Mouse (Mus musculus) adrenal gland (tissue): Measurements from ENCODE around the gene Bag6.

Experiments used
- intact Hi-C: fragments of 180-260 bp; cut with DNase I; formaldehyde crosslinking; loops from one replicate; pipeline ENCODE4 v1.15.1; 2025

Gene Bag6

DNA sequence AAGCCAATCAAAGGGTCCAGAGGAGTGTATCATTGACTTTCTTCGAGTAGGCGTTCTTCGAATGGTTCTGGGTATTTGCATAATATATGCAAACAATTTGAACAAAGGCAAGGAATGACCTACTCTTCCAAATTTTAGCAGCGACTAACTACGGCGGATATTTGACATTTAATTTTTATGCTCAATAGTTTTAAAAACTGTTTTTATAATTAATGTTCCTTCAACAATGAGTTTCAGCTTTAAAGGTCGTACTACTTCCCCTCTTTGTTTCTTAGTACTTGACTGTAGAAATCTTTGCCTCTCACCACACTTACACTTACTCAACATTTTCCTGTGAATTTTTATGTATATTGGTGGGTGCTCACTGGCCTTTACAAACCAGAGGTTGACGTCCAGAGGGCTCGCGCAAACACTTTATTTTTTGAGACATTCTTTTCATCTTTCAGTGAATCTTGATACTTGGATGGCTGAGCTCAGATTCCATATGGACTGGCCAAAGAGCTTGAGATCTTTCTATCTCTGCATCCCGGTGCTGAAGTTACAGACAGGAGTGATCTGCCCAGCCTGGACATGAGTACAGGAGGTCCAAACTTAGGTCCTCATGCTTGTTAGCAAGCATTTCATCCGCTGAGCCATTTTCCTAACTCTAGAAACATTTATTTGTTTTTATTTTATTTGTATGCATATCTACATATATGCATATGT is 30.6 kb downstream of the Bag6 start:
- intact Hi-C loops = no loop called here

DNA sequence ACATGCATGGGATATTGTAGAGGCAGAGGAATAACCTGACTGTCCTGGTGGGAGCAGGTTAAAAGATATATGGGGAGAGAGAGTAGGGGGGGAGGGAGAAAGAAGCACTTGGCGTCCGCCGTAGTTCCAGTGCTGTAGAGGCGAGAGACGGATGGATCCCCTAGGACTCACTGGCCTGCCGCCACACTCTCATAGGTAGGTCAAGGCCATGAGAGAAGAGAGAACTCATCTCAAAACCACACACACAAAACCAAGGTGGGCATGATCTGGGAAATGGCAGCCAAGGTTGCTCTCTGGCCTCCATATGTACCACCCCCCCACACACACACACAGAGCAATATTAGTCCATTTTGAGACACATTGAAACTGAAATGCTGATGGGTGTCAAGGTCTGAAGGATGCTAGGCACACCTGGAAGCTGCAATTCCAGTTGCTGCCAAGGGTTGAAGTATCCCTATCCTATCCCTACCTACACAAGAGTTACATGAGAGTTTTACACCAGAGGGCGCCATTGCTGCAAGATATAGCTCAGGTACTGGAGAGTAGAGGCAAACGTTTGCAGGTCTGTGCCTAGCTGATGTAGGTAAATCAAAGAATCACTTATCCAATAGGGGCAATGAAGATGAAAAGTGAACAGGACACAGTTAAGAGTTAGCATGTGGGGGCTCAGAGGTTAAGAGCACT is 31.5 kb downstream of the Bag6 start:
- intact Hi-C loops = no loop called here

DNA sequence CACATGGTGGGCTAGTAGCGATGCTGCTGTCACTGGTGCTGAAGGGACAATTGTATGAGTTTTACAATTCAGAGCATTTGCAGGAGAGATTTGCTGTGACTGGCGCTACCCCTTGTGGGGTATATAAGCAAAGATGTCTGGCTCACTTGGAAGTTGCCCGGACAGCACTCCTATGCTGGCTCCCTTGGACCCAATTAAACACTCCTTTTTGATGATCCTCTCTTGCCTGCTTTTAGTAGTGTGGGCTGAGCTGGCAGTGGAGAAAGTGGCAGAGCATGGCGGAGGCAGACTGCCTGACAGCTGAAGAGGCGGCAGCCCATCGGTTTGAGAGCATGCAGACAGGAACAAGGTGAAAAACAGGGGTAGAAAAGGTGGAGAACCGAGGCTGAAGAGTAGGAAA is 32.8 kb downstream of the Bag6 start:
- intact Hi-C loops = no loop called here

DNA sequence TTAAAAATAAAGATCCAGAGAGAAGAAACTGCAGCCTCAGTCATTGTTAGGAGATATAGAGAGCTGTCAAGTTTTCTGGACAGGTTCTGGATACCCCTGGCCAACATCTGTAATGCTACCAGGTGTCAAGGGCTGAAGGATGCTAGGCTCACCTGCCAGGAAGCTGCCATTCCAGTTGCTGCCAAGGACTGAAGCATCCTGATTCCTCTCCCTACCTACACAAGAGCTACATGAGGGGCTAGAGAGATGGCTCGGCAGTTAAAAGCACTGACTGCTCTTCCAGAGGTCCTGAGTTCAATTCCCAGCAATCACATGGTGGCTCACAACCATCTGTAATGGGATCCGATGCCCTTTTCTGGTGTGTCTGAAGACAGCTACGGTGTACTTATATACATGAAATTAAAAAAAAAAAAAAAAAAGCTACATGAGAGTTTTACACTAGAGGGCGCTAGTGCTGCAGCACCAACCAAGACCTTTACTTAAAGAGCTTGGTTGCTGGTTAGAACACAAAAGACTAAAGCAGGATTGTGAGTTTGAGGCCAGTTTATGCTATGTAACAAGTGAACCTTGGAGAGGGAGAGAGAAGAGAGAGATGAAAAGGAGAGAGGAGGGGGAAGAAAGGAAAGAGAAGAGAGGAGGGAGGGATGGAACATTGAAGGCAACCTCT is 33.7 kb downstream of the Bag6 start:
- intact Hi-C loops = no loop called here

DNA sequence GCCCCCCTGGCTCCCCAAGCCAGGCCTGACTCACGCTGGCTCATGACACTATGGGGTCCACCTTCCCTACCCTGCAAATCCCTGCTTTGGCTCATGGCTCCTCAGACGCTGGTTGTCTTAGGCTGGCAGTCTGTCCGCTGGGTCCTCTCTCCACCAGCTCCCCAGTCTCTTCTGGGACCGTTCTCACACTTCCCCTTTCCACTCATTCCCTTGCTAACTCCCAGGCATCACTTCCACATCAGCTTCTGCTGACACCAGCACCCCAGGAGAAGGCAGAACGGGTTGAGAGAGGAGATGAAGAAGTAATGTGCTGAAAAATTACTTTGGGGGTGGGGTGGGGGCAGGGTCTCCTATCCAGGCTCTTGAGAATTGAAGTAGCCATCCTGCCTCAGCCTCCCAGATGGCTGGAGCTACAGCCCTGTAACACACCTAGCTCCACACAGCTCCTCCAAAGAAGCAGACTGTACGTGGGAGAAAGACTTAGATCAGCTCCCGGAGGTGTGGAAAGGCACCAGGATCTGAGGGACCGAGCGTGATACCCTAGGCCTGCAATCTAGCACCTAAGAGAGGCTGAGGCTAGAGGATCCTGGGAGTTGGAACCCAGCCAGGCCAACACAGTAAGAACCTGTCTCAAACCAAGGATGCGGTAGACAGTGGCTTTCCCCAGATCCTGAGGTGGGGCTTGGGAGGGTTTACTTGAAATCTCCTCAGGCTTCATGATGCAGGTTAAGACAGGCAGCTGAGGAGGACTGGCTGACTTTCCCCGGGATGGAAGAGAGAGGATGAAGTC is 37.7 kb downstream of the Bag6 start:
- intact Hi-C loops = no loop called here

DNA sequence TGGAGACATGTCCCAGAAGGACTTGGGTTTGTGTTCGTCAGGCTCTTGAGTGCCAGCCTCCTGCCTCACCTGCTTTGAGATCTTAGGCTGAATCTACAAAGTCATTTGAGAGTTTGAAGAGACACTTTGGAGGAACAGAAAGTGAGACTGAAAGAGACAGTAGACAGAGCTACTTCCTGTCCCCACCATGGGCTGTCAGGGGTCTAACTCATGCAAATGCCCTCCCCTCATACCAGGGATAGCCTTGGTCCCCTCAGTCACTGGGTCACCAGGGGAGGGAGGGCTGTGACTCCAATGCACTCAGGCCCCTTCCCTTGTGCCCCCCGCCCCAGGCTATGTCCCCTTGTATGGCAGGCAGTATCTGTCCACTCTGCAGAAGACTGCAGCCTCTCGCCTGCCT is 38.4 kb downstream of the Bag6 start:
- intact Hi-C loops = no loop called here

DNA sequence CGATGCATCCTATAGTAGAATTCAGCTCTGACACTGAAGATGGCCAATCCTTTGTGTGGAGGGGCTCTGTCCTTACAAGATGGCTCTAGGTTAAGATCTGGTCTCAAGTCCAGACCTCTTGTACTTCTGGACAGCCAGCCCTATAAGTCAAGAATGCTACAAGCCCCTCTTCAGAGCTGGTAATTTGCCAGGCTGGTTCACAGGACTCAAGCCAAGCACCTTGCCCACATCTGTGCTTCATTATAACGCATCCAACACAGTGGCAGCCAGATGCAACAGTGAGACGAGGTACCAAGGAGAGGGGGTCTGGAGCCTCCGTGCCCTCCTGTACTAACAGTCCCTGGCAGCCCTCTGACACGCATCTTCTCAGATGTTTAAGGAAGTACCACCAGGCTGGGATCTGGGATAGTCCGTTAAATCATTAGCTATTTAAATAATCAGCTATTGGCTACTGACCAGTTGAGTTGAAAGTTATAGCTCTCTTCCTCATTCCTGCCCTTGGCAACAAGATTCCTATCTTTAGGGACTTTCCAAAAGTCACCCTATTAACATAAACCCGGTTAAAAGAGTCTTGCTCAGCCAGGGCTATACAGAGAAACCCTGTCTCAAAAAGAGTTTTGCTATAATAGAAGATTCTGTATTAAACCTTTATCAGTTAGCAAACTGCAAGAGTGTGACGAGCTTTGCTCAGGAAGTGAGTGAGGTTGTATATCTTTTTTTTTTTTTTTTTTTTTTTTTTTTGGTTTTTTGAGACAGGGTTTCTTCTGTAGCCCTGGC is 39.4 kb downstream of the Bag6 start:
- intact Hi-C loops = no loop called here

DNA sequence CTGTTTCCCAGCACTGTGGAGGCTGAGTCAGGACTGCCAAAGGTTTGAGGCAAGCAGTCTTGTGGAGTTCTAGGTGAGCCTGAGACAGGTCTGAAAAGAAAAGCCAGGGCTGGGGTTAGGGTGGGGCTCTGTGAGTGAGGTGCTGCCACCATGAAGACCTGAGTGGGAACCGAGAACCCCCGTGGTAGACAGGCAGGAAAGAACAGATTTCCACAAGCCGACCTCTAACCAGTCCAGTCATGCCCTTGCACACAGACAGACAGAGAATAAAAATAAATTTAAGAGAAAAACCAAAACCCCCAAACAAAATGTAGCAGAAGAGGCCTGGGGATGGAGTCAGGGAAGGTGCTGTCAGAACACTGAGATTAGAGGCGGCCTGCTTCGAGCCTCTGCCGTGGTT is 40.4 kb downstream of the Bag6 start:
- intact Hi-C loops = no loop called here

DNA sequence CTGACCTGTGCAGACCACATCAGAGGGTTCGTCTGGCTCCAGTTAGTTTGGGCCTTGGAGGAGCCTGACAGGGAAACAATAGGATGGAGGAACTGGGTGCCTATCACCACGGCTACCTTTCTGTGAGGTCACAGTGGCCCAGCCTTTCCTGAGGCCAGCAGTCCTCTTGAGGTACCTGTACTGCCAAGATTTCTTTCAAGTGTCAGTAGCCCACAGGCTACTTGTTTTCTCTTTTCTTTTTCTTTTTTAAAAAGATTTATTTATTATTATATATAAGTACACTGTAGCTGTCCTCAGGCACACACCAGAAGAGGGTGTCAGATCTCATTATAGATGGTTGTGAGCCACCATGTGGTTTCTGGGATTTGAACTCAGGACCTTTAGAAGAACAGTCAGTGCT is 41.0 kb downstream of the Bag6 start, which contains the start of gene Aif1:
Aif1 (minus strand) TSS at position 101 of the 400 bp plus-strand sequence.
- intact Hi-C loops = no loop called here

DNA sequence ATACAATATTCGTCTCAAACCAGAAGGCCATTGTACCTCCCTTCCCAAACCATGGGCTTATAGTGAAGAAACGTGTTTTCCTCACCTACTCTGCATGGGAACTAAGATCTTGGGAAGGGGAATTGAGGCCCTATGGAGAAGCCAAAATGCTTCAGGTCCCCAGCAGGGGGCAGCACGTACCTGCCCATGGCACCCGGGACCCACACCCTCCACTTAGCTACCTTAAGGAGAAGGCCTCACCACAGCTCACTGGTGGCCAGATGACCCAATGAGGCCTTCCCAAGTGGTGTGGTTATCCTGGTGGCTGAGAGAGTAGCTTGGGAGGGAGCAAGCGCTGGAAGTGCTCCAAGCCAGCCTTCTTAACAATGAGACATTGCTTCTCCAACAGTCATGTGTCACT is 43.5 kb downstream of the Bag6 start:
- intact Hi-C loops = loop anchor here (1.0 kb wide), 1 partner anchor 54 kb away; no protein-coding TSS in a partner anchor

DNA sequence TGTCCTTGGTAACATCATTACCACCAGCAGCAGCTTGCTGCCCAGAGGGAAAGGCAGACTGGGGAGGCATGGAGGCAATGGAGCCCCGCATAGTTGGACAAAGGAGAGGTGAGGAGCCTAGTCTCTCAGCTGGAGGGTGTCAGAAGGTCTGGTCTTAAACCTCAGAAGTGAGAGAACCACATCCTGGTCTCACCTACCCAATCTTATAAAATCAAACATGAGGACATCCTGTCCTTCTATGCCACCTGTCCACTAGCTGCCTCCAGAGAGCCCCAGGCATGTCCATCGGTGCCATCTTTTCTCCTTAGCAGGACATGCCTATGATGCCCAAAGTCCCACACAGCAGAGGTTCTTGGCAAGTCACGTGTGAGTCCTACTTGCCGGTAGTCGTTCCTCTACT is 45.1 kb downstream of the Bag6 start:
- intact Hi-C loops = no loop called here

DNA sequence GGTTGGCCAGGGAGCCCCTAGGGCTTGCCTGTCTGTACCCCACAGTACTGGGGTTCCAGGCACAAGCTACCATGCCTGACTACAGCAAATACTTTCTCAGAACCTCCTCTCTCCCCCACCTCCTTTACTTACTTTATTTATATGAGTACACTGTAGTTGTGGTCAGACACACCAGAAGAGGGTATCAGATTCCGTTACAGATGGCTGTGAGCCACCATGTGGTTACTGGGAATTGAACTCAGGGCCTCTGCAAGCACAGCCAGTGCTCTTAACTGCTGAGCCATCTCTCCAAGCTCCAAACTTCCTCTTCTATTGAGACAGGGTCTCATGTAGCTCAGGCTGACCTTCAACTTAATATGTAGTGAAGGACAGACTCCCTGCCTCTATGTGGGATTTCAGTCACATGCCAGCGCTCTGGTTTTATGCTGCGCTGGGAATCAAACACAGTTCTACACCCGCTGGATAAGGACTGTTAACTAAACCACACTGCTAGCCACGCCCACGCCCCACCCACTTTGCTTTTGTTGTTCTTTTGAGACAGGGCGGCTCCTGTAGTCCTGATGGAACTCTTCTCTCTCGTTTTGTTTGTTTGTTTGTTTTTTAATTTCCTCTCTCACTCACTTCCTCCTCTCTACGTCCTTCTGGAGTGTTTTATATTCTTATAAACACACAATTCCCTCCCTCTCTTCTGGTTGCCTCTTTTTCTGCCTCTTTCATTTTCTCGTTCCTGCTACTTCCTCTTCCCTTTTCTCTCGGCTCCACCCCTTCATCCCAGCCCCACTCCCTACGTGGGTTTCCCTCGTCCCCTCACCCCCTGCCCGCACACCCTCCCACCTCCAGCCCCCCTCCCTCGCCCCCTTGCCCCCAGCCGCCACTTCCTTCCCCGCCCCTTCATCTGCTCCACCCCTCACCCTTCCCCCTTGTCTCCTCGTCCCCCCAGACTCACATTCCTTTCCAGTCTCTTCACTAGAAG is 50.9 kb downstream of the Bag6 start:
- intact Hi-C loops = no loop called here

DNA sequence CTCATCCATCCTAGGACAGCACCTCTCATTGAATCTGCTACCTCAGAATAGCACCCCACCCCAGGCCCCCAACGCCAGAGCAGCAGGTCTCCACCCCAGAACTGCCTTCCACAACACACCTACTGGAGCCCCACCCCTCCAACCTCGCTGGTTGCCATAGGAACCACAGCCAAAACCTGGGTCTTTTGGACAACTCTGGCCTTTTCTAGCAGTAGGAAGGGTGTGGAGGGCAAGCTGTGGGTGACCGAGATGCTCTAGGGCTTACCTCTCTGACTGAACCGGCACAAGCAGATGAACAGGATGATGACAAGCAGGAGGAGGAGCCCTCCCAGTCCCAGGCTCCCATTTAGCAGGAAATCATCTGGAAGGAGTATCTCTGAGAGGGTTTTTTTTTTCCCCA is 51.7 kb downstream of the Bag6 start:
- intact Hi-C loops = no loop called here

DNA sequence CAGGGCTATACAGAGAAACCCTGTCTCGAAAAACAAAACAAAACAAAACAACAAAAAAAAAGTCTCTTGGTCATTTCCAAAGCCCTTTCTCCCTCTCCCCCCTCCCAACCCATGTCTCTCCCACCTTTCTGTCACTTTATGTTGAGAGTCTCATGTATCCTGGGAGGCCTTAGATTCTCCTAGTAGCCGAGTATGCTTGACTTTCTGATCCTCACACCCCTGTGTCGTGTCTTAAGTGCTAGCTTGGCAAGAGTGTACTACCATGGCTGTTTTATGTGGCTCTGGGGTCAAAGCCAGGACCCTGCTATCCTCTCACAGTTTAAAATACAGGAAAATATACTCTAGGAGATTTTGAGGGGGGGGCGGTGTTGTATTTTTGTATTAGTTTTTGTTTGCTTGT is 52.4 kb downstream of the Bag6 start:
- intact Hi-C loops = no loop called here

DNA sequence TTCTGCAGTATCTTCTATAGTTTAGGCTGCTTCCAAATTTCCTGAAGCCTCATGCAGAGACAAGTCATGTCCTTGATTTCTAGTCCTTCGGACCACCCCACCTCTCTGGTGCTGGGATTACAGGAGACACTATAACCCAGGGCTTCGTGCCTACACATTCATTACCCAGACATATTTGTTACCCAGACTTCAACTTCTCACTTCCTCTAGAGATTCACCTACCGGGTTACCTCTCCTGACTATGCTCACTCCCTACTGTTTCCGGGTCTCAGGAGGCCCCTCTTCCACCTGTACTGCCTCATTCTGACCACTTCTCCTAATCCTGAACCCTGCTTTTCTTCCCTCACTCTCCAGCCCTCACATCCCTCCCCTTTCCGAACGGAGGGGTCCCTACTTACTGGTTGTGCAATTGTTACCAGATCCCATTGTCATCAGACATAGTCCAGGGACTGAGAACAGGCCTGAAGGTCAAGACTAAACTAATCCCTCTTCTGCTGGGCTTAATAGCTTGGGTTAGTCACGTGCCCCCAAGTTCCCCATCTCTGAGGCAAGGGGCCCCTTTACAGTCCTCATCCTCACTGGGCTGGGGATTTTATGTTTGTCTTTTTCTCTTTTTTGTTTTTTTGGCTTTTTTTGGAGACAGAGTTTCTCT is 53.1 kb downstream of the Bag6 start, which contains the start of gene Lst1:
Lst1 (minus strand) TSS at position 481 of the 652 bp plus-strand sequence.
- intact Hi-C loops = no loop called here

DNA sequence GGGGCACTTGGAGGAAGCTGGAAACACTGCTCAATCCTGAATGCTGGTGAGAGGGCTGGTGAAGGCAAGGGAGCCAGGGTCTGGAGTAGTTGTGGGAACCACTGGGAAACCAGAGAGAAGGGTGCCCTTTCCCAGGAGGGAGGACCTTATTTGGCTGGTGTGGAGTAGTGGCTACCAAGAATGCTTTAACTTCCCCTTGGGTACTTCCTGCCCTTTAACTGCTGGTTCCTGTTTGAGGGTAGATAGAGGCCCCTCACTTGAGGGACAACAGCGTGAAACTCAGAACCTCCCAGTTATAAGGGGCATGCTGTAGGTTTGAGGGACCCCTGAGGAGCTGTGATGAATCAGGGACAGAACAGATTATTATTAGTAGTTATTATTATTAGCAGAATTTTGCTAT is 54.2 kb downstream of the Bag6 start:
- intact Hi-C loops = no loop called here

DNA sequence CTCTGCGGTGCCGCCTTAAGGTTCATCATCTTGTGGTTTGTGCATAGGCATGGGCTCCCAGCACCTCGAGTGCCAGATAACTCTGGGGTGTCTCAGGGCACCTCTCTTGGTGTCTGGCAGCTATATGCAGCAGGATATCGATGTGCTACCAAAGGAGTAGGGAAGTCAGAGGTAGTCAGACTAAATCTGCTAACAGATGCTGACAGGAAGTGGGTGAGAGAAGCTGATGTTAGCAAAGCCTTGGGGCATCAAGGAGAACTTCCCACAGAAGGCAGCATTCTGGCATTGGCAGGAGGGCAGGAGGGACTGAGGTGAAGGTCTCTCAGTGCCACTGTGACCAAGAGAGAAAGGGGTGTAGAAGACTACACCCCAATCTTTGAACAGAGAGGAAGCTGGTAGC is 55.1 kb downstream of the Bag6 start:
- intact Hi-C loops = no loop called here

DNA sequence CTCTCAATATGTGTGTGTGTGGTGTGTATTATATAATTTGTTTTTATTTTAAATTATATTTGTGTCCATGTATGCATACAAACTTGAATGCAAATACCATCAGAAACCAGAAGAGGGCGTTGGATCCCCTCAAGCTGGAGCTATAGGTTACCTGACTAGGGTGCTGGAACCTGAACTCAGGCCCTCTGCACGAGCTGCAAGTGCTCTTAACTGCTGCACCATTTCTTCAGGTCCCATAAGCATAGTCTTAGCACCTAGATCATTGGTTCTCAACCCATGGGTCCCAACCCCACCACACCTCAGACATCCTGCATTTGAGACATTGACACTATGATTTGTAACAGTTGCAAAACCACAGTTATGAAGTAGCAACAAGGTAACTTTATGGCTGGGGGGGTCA is 56.7 kb downstream of the Bag6 start:
- intact Hi-C loops = no loop called here

DNA sequence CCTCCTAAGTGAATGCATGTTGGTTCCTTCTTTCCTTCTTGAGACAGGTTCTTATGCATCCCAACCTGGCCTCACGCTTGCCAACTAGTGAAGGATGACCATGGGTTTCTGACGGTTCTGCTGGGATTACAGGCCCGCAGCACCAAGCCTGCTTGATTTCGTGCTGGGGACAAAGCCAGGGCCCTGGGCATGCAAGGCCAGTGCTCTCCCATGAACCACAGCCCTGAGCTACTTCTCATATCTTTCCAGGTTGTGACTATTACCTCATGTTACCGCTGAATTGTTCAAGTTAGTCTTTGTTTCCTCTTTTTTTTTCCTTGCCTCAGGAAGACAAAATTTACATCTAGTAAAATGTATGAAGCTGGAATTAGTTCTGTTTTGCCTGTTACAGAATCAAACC is 57.9 kb downstream of the Bag6 start:
- intact Hi-C loops = no loop called here
